Mouse (Mus musculus): ENCODE results near the gene Gm11168.
"Not testable (repeated sequence)": the region's sequence is repeated elsewhere in the genome, so short reads cannot be mapped to it uniquely, and the experiment has no call there.

Gene Gm11168

DNA sequence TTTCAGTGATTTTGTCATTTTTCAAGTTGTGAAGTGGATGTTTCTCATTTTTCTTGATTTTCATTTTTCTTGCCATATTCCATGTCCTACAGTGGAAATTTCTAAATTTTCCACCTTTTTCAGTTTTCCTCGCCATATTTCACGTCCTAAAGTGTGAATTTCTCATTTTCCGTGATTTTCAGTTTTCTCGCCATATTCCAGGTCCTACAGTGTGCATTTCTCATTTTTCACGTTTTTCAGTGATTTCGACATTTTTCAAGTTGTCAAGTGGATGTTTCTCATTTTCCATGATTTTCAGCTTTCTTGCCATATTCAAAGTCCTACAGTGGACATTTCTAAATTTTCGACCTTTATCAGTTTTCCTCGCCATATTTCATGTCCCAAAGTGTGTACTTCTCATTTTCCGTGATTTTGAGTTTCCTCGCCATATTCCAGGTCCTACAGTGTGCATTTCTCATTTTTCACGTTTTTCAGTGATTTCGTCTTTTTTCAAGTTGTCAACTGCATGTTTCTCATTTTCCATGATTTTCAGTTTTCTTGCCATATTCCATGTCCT is 21.8 kb downstream of the Gm11168 start, which contains the start of gene Gm10717:
TSS of gene Gm10717 (plus strand) at position 506 of the 556 bp plus-strand sequence.
- not testable (repeated sequence) for DNase-seq (ENCODE audit: low read depth, low spot score)

DNA sequence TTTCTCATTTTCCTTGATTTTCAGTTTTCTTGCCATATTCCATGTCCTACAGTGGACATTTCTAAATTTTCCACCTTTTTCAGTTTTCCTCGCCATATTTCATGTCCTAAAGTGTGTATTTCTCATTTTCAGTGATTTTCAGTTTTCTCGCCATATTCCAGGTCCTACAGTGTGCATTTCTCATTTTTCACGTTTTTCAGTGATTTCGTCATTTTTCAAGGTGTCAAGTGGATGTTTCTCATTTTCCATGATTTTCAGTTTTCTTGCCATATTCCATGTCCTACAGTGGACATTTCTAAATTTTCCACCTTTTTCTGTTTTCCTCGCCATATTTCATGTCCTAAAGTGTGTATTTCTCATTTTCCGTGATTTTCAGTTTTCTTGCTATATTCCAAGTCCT is 22.5 kb downstream of the Gm11168 start:
- not testable (repeated sequence) for DNase-seq (ENCODE audit: low read depth, low spot score)

DNA sequence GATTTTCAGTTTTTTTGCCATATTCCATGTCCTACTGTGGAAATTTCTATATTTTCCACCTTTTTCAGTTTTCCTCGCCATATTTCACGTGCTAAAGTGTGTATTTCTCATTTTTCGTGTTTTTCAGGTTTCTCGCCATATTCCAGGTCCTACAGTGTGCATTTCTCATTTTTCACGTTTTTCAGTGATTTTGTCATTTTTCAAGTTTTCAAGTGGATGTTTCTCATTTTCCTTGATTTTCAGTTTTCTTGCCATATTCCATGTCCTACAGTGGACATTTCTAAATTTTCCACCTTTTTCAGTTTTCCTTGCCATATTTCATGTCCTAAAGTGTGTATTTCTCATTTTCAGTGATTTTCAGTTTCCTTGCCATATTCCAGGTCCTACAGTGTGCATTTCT is 23.0 kb downstream of the Gm11168 start:
- not testable (repeated sequence) for DNase-seq (ENCODE audit: low read depth, low spot score)

DNA sequence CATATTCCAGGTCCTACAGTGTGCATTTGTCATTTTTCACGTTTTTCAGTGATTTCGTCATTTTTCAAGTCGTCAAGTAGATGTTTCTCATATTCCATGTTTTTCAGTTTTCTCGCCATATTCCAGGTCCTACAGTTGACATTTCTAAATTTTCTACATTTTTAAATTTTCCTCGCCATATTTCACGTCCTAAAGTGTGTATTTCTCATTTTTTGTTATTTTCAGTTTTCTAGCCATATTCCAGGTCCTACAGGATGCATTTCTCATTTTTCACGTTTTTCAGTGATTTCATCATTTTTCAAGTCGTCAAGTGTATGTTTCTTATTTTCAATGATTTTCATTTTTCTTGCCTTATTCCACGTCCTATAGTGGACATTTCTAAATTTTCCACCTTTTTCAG is 23.6 kb downstream of the Gm11168 start:
- DNase-seq (ENCODE audit: low read depth, low spot score), result not testable (repeated sequence)

DNA sequence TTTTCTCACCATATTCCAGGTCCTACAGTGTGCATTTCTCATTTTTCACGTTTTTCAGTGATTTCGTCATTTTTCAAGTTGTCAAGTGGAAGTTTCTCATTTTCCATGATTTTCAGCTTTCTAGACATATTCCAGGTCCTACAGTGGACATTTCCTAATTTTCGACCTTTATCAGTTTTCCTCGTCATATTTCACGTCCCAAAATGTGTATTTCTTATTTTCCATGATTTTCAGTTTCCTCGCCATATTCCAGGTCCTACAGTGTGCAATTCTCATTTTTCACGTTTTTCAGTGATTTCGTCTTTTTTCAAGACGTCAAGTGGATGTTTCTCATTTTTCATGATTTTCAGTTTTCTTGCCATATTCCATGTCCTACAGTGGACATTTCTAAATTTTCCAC is 24.1 kb downstream of the Gm11168 start:
- DNase-seq (ENCODE audit: low read depth, low spot score), result peak; percentile 24

DNA sequence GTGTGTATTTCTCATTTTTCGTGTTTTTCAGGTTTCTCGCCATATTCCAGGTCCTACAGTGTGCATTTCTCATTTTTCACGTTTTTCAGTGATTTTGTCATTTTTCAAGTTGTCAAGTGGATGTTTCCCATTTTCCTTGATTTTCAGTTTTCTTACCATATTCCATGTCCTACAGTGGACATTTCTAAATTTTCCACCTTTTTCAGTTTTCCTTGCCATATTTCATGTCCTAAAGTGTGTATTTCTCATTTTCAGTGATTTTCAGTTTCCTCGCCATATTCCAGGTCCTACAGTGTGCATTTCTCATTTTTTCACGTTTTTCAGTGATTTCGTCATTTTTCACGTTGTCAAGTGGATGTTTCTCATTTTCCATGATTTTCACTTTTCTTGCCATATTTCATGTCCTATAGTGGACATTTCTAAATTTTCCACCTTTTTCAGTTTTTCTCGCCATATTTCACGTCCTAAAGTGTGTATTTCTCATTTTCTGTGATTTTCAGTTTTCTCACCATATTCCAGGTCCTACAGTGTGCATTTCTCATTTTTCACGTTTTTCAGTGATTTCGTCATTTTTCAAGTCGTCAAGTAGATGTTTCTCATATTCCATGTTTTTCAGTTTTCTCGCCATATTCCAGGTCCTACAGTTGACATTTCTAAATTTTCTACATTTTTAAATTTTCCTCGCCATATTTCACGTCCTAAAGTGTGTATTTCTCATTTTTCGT is 26.3 kb downstream of the Gm11168 start:
- DNase-seq (ENCODE audit: low read depth, low spot score), result not testable (repeated sequence)

DNA sequence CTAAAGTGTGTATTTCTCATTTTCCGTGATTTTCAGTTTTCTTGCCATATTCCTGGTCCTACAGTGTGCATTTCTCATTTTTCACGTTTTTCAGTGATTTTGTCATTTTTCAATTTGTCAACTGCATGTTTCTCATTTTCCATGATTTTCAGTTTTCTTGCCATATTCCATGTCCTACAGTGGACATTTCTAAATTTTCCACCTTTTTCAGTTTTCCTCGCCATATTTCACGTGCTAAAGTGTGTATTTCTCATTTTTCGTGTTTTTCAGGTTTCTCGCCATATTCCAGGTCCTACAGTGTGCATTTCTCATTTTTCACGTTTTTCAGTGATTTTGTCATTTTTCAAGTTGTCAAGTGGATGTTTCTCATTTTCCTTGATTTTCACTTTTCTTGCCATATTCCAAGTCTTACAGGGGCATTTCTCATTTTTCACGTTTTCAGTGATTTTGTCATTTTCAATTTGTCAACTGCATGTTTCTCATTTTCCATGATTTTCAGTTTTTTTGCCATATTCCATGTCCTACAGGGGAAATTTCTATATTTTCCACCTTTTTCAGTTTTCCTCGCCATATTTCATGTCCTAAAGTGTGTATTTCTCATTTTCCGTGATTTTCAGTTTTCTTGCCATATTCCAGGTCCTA is 27.7 kb downstream of the Gm11168 start:
- peak; percentile 78 for DNase-seq (ENCODE audit: low read depth, low spot score)

DNA sequence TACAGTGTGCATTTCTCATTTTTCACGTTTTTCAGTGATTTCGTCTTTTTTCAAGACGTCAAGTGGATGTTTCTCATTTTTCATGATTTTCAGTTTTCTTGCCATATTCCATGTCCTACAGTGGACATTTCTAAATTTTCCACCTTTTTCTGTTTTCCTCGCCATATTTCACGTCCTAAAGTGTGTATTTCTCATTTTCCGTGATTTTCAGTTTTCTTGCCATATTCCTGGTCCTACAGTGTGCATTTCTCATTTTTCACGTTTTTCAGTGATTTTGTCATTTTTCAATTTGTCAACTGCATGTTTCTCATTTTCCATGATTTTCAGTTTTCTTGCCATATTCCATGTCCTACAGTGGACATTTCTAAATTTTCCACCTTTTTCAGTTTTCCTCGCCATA is 31.2 kb downstream of the Gm11168 start, which contains the start of gene Gm17535:
TSS of gene Gm17535 (plus strand) at position 301 of the 400 bp plus-strand sequence.
- not testable (repeated sequence) for DNase-seq (ENCODE audit: low read depth, low spot score)

DNA sequence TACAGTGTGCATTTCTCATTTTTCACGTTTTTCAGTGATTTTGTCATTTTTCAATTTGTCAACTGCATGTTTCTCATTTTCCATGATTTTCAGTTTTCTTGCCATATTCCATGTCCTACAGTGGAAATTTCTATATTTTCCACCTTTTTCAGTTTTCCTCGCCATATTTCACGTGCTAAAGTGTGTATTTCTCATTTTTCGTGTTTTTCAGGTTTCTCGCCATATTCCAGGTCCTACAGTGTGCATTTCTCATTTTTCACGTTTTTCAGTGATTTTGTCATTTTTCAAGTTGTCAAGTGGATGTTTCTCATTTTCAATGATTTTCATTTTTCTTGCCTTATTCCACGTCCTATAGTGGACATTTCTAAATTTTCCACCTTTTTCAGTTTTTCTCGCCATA is 33.4 kb downstream of the Gm11168 start, which contains the start of gene Gm10715:
TSS of gene Gm10715 (plus strand) at position 301 of the 400 bp plus-strand sequence.
- not testable (repeated sequence) for DNase-seq (ENCODE audit: low read depth, low spot score)

DNA sequence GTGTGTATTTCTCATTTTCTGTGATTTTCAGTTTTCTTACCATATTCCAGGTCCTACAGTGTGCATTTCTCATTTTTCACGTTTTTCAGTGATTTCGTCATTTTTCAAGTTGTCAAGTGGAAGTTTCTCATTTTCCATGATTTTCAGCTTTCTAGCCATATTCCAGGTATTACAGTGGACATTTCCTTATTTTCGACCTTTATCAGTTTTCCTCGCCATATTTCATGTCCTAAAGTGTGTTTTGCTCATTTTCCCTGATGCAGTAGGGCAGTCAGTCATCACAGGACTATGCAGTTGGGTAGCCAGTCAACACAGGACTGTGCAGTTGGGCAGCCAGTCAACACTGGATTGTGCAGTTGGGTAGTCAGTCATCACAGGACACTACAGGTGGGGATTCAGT is 35.0 kb downstream of the Gm11168 start:
- not testable (repeated sequence) for DNase-seq (ENCODE audit: low read depth, low spot score)
